Mouse (Mus musculus) embryo, embryonic 11.5 days (tissue): ENCODE measurements at regions not wholly inside any gene's neighbourhood (a gene's known extent, or its start where the extent isn't known, plus 50 kb on each side); places are given as distances from the start of the nearest gene placed in this dataset.

Source experiments
- DNase-seq: peaks from one replicate; pipeline ENCODE4 v3.0.0-alpha.2; 2012; ENCODE audit warnings: low read depth, low spot score

GRCm38 (mm10) chr10:68842023-68842735, 118.7 kb downstream of the Tmem26 start:
- no peak for DNase-seq

- DNase-seq, result no peak
These were observed 120.6 kb downstream of the Tmem26 start for GRCm38 (mm10) chr10:68844066-68844465.

DNA sequence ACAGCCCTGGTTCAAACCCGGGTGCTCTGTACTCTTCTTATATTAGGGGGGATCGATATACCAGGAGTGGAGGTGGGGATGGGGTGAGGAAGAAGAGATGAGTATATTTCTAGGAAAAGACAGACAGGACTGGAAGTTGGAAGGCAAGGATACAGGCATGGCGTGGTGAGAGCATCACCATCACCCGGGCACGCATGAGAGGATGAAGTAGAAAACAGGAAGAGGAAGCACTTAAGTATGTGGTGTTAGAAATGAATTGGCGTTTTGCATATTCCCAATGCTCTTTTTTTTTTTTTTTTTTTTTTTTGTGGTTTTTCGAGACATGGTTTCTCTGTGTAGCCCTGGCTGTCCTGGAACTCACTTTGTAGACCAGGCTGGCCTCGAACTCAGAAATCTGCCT, 121.2 kb downstream of the Tmem26 start:
- DNase-seq, result no peak

DNA sequence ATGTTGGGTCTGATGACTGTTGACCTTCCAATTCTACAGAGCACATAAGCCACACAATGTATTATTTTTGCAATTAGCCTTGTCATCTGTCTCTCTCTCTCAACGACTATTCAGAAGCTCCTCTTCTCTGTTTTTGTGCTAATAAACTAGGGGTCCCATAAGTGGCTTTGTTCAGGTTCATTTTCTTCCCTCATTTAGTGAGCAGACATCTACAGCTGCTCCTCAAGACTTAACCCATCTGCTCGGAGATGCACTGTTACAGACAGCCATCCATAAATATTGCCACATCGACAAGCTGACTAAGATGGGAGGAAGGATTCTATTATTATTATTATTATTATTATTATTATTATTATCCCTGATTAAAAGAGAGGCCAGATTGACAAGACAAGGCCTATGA, 127.7 kb downstream of the Tmem26 start:
- no peak for DNase-seq

DNA sequence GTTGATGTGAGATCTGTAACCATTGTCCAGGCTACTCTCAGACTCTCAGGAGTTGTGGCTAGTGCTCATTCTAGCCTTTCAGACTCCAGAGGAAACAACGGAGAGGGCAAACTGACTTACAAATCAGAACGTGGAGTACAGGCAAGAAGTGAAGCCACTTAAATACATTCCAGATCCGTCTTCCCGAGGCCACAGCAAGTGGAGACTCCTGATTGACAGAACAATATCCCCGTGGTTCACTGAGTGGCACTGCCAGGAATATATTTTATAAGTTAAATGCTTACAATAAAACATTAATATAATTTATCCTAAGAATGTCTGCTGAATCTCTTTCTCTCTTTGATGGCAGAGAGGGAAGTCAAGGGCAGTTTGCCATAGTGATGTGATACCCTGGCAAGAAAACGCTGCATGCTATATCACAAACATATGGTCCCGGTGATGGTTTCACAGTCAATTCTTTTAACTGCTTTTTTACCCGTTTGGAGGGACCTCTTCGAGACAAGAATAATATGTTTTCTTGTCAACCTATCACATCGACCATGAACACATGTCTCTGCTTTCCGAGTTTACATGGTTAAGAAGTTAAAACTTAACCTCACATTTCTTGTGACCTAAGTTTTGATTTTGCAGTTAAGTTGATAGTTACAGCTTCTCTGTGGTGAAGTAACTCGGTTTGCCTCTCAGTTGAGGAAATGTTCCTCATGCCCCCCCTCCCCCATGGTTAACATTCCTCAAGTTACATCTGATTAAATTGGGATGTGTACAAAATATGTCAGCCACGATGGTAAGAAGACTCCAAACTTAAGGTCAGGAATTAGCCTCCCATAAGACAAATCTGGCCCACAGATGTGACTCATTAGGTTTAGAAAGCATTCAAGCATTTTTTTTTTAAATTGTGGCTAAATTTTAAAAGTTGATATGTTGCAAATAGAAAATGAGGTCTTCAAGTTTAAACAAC, 132.8 kb downstream of the Tmem26 start:
- DNase-seq, result no peak

GRCm38 (mm10) chr10:68864606-68865378, 141.3 kb downstream of the Tmem26 start:
- DNase-seq, result no peak

DNA sequence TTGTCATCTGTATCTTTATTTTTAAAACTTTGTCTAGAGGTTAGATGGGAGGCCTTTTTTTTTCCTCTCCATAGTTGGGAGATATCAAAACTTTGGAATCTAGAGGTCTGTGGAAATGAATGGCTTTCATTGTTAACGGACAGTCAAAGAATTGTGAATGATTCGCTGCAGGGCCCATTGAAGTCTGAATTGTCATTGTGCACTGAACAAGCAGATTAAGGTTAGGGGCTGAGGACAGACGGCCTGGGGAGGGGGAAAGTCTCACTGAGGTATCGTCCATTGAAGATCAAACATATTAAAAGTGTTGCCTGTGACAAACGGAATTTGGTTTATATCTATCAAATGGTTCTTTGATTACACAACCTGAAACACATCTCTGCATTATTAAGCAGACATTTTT, 142.3 kb downstream of the Tmem26 start:
- no peak for DNase-seq

DNA sequence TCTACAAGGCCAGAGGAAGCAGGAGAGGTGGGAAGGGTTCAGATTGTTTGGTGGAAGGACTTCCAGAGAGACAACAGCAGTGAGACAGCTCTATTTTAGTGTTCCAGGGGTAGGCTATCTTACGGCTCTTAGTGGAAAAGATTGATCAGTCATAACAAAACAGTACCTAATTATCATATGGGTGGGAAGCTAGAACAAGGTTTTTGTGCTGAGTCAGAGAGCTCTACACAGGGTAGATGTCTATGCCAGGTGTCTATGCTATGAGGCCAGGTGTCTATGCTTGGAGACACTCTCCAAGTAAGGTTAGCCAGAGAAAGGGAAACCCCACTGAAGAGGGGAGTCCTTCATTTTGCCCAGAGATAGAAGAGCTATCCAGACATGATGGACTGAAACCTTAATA, 143.9 kb downstream of the Tmem26 start:
- no peak for DNase-seq

GRCm38 (mm10) chr10:68872102-68872501, 148.7 kb downstream of the Tmem26 start:
- no peak for DNase-seq

DNA sequence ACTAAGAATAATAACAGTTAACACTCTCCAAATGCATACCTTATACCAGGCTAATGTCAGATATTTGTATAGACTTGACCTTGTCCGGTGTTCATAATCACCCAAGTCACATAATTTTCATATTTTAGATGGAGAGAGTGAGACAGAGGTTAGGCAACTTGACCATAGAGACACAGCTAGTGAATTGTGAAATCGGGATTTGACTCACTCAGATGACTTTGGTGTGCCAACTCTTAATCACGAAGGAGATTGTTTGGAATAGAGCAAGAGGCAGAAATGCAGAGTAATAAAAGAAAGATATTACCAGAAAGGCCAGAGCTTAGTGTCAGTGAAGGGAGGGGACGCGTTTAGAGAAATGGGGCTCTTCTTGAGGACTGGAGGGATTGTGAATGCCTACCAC, 152.2 kb downstream of the Tmem26 start:
- DNase-seq, result no peak

DNA sequence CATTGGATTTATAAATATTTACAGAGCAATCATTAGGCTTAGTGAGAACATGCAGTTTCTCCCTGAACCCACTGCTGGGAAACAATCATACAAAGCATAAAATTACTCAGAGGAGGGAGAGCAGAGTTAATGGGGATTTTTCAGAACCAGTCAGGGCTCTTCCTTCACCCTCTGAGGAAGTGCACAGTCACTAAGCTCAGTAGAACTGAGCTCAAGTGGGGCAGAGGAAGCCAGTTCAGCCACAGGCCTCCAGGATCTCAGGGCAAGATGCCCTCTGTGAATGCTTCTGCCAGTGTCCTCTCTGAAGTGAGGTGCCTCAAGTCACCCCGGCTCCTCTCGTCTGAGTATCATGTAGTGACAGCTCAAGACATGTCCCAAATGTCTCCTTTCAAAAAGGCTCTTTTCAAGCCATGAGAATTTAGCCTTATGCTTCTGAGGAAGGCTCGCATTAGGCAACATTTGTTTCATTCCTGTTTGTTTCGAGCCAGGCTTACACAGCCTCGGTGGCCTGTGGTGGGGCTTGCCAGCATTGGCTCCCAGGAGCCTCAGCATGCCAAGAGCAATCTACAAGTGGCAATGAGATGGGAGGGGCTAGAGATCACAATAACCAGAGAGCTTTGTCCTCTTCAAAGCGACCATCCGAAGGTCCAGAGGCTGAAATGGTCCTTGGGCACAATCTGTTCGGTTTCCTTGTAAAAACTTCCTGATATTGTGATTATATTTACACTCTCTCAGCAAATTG, 169.8 kb downstream of the Tmem26 start:
- no peak for DNase-seq

- no peak for DNase-seq
These were observed 170.7 kb downstream of the Tmem26 start for GRCm38 (mm10) chr10:68894121-68894520.

GRCm38 (mm10) chr10:68897524-68897923, 174.1 kb downstream of the Tmem26 start:
- DNase-seq, result no peak

DNA sequence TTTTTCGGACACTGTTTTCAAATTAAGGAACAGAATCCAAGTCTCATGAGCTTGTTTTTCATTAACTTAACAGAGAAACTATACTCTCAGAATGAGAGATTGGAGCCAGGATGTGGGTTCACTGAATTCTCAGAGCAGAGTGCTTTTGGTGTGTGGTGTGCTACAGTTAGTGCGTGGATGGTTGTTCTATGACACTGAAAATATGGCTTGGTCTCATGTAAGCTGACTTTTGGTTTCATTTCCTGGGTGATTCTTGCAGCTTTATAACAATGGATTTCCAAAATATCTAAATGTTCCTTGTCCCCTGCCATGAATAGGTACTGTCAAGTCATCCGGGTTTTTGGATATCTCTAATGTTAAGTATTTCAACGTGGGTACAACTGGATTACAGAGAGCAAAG, 177.7 kb downstream of the Tmem26 start:
- no peak for DNase-seq

GRCm38 (mm10) chr10:68902670-68903069, 179.2 kb downstream of the Tmem26 start:
- peak; percentile 39 for DNase-seq

- DNase-seq, result no peak
These were observed 180.9 kb downstream of the Tmem26 start for GRCm38 (mm10) chr10:68904337-68904736.

- peak; percentile 49 for DNase-seq
These were observed 184.8 kb downstream of the Tmem26 start for GRCm38 (mm10) chr10:68908236-68908635.

GRCm38 (mm10) chr10:68909018-68909417, 185.6 kb downstream of the Tmem26 start:
- DNase-seq, result no peak

DNA sequence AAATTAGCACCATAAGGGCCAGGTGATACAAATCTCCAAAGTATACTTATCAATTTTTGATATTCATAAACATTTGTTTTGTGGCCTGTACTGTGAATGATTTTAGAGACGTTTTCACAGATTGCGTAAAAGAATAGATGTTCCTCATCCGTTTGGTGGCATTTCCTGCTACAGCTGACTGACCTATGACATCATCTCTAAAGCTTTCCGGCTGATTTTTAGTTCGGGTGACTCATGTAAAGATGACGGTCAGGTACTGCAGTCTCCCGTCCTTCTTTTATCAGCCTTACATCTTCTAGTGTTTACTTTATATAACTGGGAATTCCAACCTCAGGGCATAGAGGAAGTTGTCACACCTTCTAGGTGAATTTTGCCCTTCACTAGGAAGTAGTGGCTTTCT, 192.7 kb downstream of the Tmem26 start:
- no peak for DNase-seq

GRCm38 (mm10) chr10:68935843-68936242, 212.4 kb downstream of the Tmem26 start:
- no peak for DNase-seq

- DNase-seq, result no peak
These were observed 208.0 kb upstream of the Rhobtb1 start for GRCm38 (mm10) chr10:68943239-68943638.
